Mouse (Mus musculus): Measurements from ENCODE around the gene Bhmt2. TPM values are rescaled to one million over a fixed set of nuclear protein-coding genes. Genes with fewer than 3 reads are reported as not detected.

Gene Bhmt2
- 0.07 and 0.11 TPM in 2 replicates for polyA plus RNA-seq (2015; fragmentation: Nextera tagmentation; extraction: Ambion mirVana)

DNA sequence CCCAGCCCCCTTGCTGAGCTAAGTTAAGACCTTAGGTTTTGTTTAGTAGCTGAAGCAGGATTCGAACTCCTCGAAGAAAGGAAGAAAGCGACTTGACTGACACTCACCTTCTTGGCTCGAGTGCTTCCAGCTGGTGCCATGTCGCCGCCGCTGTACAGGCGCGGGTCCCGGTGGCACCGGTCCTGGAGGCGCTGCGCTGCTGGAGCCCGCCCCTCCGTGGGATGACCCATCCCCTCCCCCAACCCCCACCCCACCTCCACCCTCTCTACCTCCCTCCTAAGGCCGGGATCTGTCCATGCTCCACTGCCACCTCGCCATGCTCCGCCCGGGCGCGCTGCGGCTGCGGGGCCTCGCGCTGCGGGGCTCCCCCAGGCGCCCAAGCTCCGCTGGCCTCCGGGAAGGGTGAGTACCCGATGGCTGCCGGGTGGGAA, at the start of gene Bhmt2, which contains the start of gene Dmgdh:
Bhmt2 (minus strand) TSS at position 172 of the 431 bp plus-strand sequence.
Dmgdh (plus strand) TSS at position 303 of the 431 bp plus-strand sequence.
- Histone ChIP-seq H3K4me3 (ENCODE audit: low read length) (peak within 1 kb of the TSS; percentile 12; the same call in 1 of the 2 replicates), H3K9me3 (ENCODE audit: control insufficient read depth, low read length) (no peaks in the 10 kb centered on the region), H3K9ac (ENCODE audit: low read depth, low read length) (no peak within 1 kb of the TSS), H3K27me3 (replicated peaks; ENCODE audit: control insufficient read depth, insufficient read depth, low read length) (0 out of 2 replicates have a peak, but pooled peaks cover 4% of the 10 kb centered on the region), H3K4me1 (ENCODE audit: control insufficient read depth, insufficient read depth, low read depth, low read length) (no peaks in the 10 kb centered on the region; the same call in 1 of the 2 replicates), H3K27ac (ENCODE audit: low read depth, low read length) (no peak within 1 kb of the TSS), H3K4me2 (ENCODE audit: low read length) (peak within 1 kb of the TSS; percentile 42), H3K36me3 (ENCODE audit: control insufficient read depth, insufficient read depth, low read length) (no peaks in the 10 kb centered on the region)
- ATAC-seq = no peak; the same call in 1 of the 2 replicates
- WGBS = 9% methylated on average over 29 of the region's 31 CpGs

GRCm38 (mm10) chr13:93723455-93723854, 49.4 kb upstream of the Bhmt2 start:
- no peaks in the 10 kb centered on the region for H3K36me3 ChIP-seq (ENCODE audit: control insufficient read depth, insufficient read depth, low read length)
- H3K4me1 ChIP-seq (ENCODE audit: control insufficient read depth, insufficient read depth, low read depth, low read length) = no peaks in the 10 kb centered on the region
- WGBS = 84% methylated on average over 3 of the region's 3 CpGs
- no peak overlapping the region for H3K27ac ChIP-seq (ENCODE audit: low read depth, low read length)
- no peaks in the 10 kb centered on the region for H3K27me3 ChIP-seq (replicated peaks; ENCODE audit: control insufficient read depth, insufficient read depth, low read length)
- H3K4me3 ChIP-seq (ENCODE audit: low read length) = no peak overlapping the region
- ATAC-seq = no peak
- no peaks in the 10 kb centered on the region for H3K9me3 ChIP-seq (ENCODE audit: control insufficient read depth, low read length)
- H3K4me2 ChIP-seq (ENCODE audit: low read length) = no peak overlapping the region
- H3K9ac ChIP-seq (ENCODE audit: low read depth, low read length) = no peak overlapping the region

- Histone ChIP-seq H3K27me3 (replicated peaks; ENCODE audit: control insufficient read depth, insufficient read depth, low read length) (no peaks in the 10 kb centered on the region), H3K4me2 (ENCODE audit: low read length) (no peak overlapping the region), H3K9me3 (ENCODE audit: control insufficient read depth, low read length) (no peaks in the 10 kb centered on the region), H3K36me3 (ENCODE audit: control insufficient read depth, insufficient read depth, low read length) (no peaks in the 10 kb centered on the region), H3K4me1 (ENCODE audit: control insufficient read depth, insufficient read depth, low read depth, low read length) (no peaks in the 10 kb centered on the region), H3K27ac (ENCODE audit: low read depth, low read length) (no peak overlapping the region), H3K4me3 (ENCODE audit: low read length) (no peak overlapping the region), H3K9ac (ENCODE audit: low read depth, low read length) (no peak overlapping the region)
- ATAC-seq = no peak
- 78% methylated on average over 4 of the region's 4 CpGs for WGBS
Observed at GRCm38 (mm10) chr13:93721916-93722315, 47.8 kb upstream of the Bhmt2 start.

DNA sequence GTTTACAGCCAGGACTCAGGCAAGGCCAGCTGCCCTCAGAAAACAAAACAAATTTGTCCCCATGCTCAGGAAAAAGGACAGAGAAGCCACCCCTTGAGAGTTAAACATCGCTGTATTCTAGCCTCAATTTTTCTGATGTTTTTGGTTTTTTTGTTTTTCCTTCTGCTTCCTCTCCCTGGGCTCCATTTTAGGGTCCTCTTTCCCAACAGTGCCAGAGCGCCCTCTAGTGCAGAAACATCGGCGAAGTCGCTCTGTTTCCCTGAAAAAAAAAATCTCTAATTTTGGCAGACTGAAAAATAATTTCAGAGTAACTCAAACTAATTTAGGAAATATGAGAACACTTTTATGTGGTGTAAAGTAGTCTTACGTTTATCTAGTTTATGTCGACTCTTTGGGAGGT, 44.8 kb upstream of the Bhmt2 start:
- Histone ChIP-seq H3K27ac (ENCODE audit: low read depth, low read length) (no peak overlapping the region), H3K36me3 (ENCODE audit: control insufficient read depth, insufficient read depth, low read length) (no peaks in the 10 kb centered on the region), H3K27me3 (replicated peaks; ENCODE audit: control insufficient read depth, insufficient read depth, low read length) (no peaks in the 10 kb centered on the region), H3K4me1 (ENCODE audit: control insufficient read depth, insufficient read depth, low read depth, low read length) (no peaks in the 10 kb centered on the region), H3K9me3 (ENCODE audit: control insufficient read depth, low read length) (no peaks in the 10 kb centered on the region), H3K4me3 (ENCODE audit: low read length) (no peak overlapping the region), H3K4me2 (ENCODE audit: low read length) (no peak overlapping the region; the same call in 1 of the 2 replicates), H3K9ac (ENCODE audit: low read depth, low read length) (no peak overlapping the region)
- 4% methylated on average over 7 of the region's 7 CpGs for WGBS
- ATAC-seq = no peak; the same call in 1 of the 2 replicates

DNA sequence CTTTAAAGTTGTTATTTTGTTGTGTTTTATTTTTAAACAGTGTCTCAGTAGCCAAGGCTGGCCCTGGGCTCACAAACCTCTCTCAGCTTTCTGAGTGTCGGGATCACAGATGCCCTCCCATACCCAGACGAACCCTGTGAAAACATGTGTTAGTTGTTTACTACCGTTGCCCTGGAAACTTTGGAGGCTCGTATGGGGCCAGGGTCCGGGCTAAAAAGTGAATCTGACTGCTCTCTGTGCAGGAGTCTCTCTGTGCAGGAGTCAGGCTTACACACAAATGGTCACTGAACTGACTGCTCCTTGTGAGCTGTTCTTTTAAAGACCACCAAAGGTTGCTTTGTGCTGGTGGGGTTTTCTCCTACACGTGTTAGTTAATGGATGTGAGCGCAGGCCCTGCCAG, 43.0 kb upstream of the Bhmt2 start:
- Histone ChIP-seq H3K27me3 (replicated peaks; ENCODE audit: control insufficient read depth, insufficient read depth, low read length) (no peaks in the 10 kb centered on the region), H3K4me1 (ENCODE audit: control insufficient read depth, insufficient read depth, low read depth, low read length) (no peaks in the 10 kb centered on the region), H3K36me3 (ENCODE audit: control insufficient read depth, insufficient read depth, low read length) (no peaks in the 10 kb centered on the region), H3K27ac (ENCODE audit: low read depth, low read length) (no peak overlapping the region), H3K9ac (ENCODE audit: low read depth, low read length) (no peak overlapping the region), H3K4me3 (ENCODE audit: low read length) (no peak overlapping the region), H3K9me3 (ENCODE audit: control insufficient read depth, low read length) (no peaks in the 10 kb centered on the region), H3K4me2 (ENCODE audit: low read length) (no peak overlapping the region)
- 42% methylated on average over 7 of the region's 7 CpGs for WGBS
- no peak for ATAC-seq

DNA sequence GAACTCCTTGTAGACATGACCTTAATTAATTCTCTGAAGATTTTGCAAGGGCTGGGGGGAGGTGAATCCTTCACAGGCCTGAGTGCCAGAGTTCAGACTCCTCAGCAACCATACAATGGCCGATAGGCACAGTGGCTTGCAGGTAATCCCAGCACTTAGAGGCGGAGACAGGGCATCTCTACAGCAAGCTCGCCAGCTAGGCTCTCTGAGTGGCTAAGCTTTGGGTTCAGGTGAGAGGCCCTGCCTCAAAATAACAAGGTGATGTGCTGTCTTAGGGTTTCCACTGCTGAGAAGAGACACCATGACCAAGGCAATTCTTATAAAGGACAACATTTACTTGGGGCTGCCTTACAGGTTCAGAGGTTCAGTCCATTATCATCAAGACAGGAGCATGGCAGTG, 39.7 kb upstream of the Bhmt2 start:
- no peaks in the 10 kb centered on the region for H3K36me3 ChIP-seq (ENCODE audit: control insufficient read depth, insufficient read depth, low read length)
- ATAC-seq = no peak
- WGBS = 90% methylated on average over 3 of the region's 3 CpGs
- H3K4me3 ChIP-seq (ENCODE audit: low read length) = no peak overlapping the region
- no peak overlapping the region for H3K27ac ChIP-seq (ENCODE audit: low read depth, low read length)
- H3K9me3 ChIP-seq (ENCODE audit: control insufficient read depth, low read length) = no peaks in the 10 kb centered on the region
- no peaks in the 10 kb centered on the region for H3K4me1 ChIP-seq (ENCODE audit: control insufficient read depth, insufficient read depth, low read depth, low read length)
- H3K4me2 ChIP-seq (ENCODE audit: low read length) = no peak overlapping the region
- H3K27me3 ChIP-seq (replicated peaks; ENCODE audit: control insufficient read depth, insufficient read depth, low read length) = no peaks in the 10 kb centered on the region
- H3K9ac ChIP-seq (ENCODE audit: low read depth, low read length) = no peak overlapping the region

GRCm38 (mm10) chr13:93712362-93712761, 38.3 kb upstream of the Bhmt2 start:
- WGBS = 88% methylated on average over 4 of the region's 4 CpGs
- H3K4me3 ChIP-seq (ENCODE audit: low read length) = no peak overlapping the region
- H3K9ac ChIP-seq (ENCODE audit: low read depth, low read length) = no peak overlapping the region
- ATAC-seq = no peak
- no peaks in the 10 kb centered on the region for H3K36me3 ChIP-seq (ENCODE audit: control insufficient read depth, insufficient read depth, low read length)
- no peaks in the 10 kb centered on the region for H3K9me3 ChIP-seq (ENCODE audit: control insufficient read depth, low read length)
- H3K4me1 ChIP-seq (ENCODE audit: control insufficient read depth, insufficient read depth, low read depth, low read length) = no peaks in the 10 kb centered on the region
- H3K4me2 ChIP-seq (ENCODE audit: low read length) = no peak overlapping the region
- H3K27me3 ChIP-seq (replicated peaks; ENCODE audit: control insufficient read depth, insufficient read depth, low read length) = no peaks in the 10 kb centered on the region
- H3K27ac ChIP-seq (ENCODE audit: low read depth, low read length) = no peak overlapping the region

DNA sequence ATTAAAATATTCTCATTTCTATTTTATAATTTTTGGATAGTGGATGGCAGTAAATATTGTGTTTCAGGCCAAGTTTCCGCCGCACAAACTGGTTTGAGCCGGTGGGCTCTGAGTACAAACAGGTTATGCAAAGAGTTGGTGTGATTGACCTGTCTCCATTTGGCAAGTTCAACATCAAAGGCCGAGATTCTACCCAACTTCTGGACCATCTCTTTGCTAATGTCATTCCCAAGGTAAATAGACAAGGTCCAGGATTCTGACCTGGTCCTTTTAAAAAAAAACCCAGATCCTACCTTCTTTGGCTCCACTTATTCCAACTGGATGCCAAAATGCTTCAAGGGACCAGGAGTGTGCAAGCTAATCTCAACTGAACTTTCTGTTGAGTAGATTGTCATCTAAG, 37.1 kb upstream of the Bhmt2 start:
- no peak overlapping the region for H3K4me2 ChIP-seq (ENCODE audit: low read length)
- no peaks in the 10 kb centered on the region for H3K27me3 ChIP-seq (replicated peaks; ENCODE audit: control insufficient read depth, insufficient read depth, low read length)
- H3K9me3 ChIP-seq (ENCODE audit: control insufficient read depth, low read length) = no peaks in the 10 kb centered on the region
- H3K9ac ChIP-seq (ENCODE audit: low read depth, low read length) = no peak overlapping the region
- no peak overlapping the region for H3K27ac ChIP-seq (ENCODE audit: low read depth, low read length)
- H3K36me3 ChIP-seq (ENCODE audit: control insufficient read depth, insufficient read depth, low read length) = no peaks in the 10 kb centered on the region
- no peak for ATAC-seq
- no peak overlapping the region for H3K4me3 ChIP-seq (ENCODE audit: low read length)
- 96% methylated on average over 4 of the region's 4 CpGs for WGBS
- no peaks in the 10 kb centered on the region for H3K4me1 ChIP-seq (ENCODE audit: control insufficient read depth, insufficient read depth, low read depth, low read length)

- Histone ChIP-seq H3K9ac (ENCODE audit: low read depth, low read length) (no peak overlapping the region), H3K4me3 (ENCODE audit: low read length) (no peak overlapping the region), H3K9me3 (ENCODE audit: control insufficient read depth, low read length) (no peaks in the 10 kb centered on the region), H3K27ac (ENCODE audit: low read depth, low read length) (no peak overlapping the region), H3K4me2 (ENCODE audit: low read length) (no peak overlapping the region), H3K27me3 (replicated peaks; ENCODE audit: control insufficient read depth, insufficient read depth, low read length) (no peaks in the 10 kb centered on the region), H3K36me3 (ENCODE audit: control insufficient read depth, insufficient read depth, low read length) (no peaks in the 10 kb centered on the region), H3K4me1 (ENCODE audit: control insufficient read depth, insufficient read depth, low read depth, low read length) (no peaks in the 10 kb centered on the region)
- 90% methylated on average over 4 of the region's 4 CpGs for WGBS
- ATAC-seq = no peak
Observed at GRCm38 (mm10) chr13:93710325-93710724, 36.2 kb upstream of the Bhmt2 start.

DNA sequence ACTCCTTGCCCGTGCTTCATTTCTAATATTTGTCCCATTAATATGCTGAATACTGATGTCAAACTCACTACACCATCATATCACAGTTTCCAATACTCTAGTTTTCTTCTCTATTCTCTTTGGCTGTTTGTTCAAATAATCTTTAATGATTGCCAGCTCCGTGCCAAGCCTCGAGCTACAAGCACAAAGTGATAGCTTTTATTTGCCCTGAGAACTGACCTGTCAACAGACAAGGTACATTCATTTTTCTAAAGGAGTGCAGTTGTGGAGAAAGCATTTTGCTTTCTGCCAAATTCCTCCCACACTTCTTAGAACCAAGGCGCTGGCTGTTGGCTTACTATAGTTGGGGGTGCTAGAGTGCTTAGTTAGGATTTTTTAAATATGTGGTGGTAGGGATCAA, 33.2 kb upstream of the Bhmt2 start:
- no peaks in the 10 kb centered on the region for H3K9me3 ChIP-seq (ENCODE audit: control insufficient read depth, low read length)
- 82% methylated on average over 4 of the region's 4 CpGs for WGBS

More for the DNA sequence above, 33.2 kb upstream of the Bhmt2 start:
- Histone ChIP-seq H3K9ac (ENCODE audit: low read depth, low read length) (no peak overlapping the region), H3K4me2 (ENCODE audit: low read length) (no peak overlapping the region), H3K27me3 (replicated peaks; ENCODE audit: control insufficient read depth, insufficient read depth, low read length) (no peaks in the 10 kb centered on the region), H3K27ac (ENCODE audit: low read depth, low read length) (no peak overlapping the region), H3K4me1 (ENCODE audit: control insufficient read depth, insufficient read depth, low read depth, low read length) (no peaks in the 10 kb centered on the region), H3K36me3 (ENCODE audit: control insufficient read depth, insufficient read depth, low read length) (no peaks in the 10 kb centered on the region), H3K4me3 (ENCODE audit: low read length) (no peak overlapping the region)
- ATAC-seq = no peak
